Mouse (Mus musculus) lung, adult 18-20 months (tissue): ENCODE data around the gene Cd55b.
A peak's percentile ranks its signal among the peaks of the same experiment; 100 is the strongest.
"Not testable (repeated sequence)": the region's sequence is repeated elsewhere in the genome, so short reads cannot be mapped to it uniquely, and the experiment has no call there.

Experiments used
- DNase-seq, 2 experiments: peaks; one replicate each; pipeline ENCODE4 v3.0.0; 2022; ENCODE audit warnings: mixed read lengths in 2 of 2

Cd55b gene

GRCm38 (mm10) chr1:130422664-130423111 is at the start of gene Cd55b:
TSS of gene Cd55b (minus strand) at chr1:130423009.
- peak; percentile 52 to 67 for DNase-seq

DNA sequence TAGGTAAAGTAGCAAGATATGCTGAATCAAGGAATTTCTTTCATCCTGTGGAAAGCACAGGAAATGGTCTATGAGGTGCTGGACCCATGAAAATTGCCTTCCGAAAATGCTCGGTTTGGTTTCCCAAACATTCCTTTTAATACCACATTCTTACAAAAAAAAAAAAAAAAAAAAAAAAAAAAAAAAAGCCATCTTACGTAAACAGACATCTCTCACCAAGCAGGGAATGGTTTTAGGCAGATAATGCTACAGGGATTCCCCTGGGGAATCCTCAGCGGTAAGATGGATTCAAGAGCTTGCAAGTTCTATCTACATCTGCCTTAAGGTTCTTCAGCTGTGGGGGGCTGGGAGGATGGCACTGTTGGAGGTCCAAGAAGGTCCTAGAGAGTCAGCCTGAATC is 47.3 kb upstream of the Cd55b start:
- no peak for DNase-seq

DNA sequence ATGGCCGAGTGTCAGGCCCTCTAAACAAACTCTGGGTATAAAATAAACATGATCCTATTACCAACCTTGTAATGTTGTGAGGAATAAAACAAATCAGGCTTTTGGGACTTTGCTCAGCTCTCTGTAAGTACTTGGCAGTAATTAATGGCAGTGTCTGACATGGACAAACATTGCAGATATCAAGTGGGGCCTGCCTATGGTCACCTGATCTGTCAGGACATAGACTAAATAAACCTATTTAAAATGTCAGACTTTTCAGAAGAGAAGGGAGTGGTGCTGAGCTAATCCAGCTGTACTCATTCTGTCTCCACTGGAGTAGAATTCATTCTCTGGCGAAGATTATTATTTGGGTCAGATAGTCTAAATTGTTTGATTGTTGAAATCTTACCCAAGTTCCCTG is 44.6 kb upstream of the Cd55b start:
- no peak for DNase-seq

- peak in 1 of 2 experiments; percentile 36 for DNase-seq
Measured at GRCm38 (mm10) chr1:130464173-130464572, 41.4 kb upstream of the Cd55b start.

GRCm38 (mm10) chr1:130462867-130463266 is 40.1 kb upstream of the Cd55b start:
- no peak for DNase-seq

GRCm38 (mm10) chr1:130462084-130462861 is 39.5 kb upstream of the Cd55b start, which contains the start of gene Cd55:
TSS of gene Cd55 (minus strand) at chr1:130462744.
- peak; percentile 88 to 89 for DNase-seq

- peak; percentile 20 to 51 for DNase-seq
Measured at GRCm38 (mm10) chr1:130455111-130455510, 32.3 kb upstream of the Cd55b start.

DNA sequence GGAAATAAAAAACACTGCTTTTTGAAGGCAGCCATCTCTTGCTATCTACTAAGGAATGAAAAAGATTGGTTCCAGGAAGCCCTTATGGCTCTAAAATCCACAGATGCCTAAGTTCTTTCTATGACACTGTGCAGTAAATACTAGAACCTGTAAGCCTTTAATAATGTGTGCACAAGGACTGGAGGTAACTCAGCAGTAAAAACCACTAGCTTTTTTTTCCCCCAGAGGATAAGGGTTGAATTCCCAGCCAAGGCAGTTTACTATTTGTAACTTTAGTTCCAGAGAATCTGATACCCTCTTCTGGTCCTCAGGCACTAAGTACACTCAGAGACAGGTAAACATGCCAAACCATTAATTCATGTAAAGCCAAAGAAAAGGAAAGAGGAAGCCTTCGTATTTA is 20.1 kb upstream of the Cd55b start:
- DNase-seq: not testable (repeated sequence)

DNA sequence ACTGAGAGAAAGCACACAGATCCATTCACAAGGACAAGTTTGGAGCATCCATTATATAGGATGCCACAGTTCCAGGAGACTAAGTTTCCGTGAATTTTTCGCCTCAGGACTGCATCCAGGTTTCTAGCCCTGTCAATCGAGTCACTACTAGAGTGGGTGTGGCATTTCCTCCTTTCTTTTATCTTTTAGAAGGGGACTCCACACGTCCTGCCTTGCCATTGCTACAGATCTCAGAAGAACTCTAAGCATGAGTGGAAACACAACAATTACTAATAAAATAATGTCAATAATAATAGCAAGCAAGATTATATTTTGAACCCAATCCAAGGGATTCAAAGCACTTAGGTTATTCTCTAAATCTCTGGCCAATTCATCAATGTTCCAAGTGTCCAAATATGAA is 8.1 kb upstream of the Cd55b start:
- DNase-seq: no peak

DNA sequence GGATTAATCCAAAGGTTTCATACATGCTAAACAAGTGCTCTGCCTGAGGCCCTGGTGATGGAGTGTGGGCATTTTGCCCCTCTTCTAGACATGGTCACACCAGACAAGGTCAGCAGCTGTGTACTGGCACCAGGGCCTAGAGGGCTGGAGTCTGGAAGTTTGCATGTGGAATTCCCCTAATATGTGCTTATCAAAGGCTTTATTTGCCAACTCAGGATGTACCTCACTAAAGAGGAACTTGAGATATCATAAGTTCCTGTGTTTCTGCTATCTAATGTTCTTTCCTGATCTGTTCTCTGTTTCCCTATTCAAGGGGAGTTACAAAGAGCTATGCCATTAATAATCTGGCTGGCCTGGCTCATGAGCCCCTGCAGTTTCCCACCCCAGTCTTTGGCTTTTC is 5.9 kb upstream of the Cd55b start:
- DNase-seq: not testable (repeated sequence)

GRCm38 (mm10) chr1:130427175-130427853 is 4.5 kb upstream of the Cd55b start:
- DNase-seq: not testable (repeated sequence)

GRCm38 (mm10) chr1:130422033-130422432 is 776 bp downstream of the Cd55b start:
- DNase-seq: not testable (repeated sequence)

GRCm38 (mm10) chr1:130397109-130397508 is 25.7 kb downstream of the Cd55b start:
- DNase-seq: not testable (repeated sequence)

DNA sequence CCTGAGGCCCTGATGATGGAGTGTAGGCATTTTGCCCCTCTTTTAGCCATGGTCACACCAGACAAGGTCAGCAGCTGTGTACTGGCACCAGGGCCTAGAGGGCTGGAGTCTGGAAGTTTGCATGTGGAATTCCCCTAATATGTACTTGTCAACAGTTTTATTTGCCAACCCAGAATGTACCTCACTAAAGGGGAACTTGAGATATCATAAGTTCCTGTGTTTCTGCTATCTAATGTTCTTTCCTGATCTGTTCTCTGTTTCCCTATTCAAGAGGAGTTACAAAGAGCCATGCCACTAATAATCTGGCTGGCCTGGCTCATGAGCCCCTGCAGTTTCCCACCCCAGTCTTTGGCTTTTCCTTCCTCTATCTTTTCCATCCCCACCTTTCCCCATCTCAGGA is 35.5 kb downstream of the Cd55b start:
- not testable (repeated sequence) for DNase-seq

GRCm38 (mm10) chr1:130377726-130378429 is 44.9 kb downstream of the Cd55b start:
- no peak for DNase-seq

GRCm38 (mm10) chr1:130374173-130374785 is 48.5 kb downstream of the Cd55b start:
- no peak for DNase-seq

- DNase-seq: no peak
Measured at GRCm38 (mm10) chr1:130373398-130374083, 49.3 kb downstream of the Cd55b start.

- DNase-seq: peak; percentile 7 to 39
Measured at GRCm38 (mm10) chr1:130371895-130372528, 50.8 kb downstream of the Cd55b start.

DNA sequence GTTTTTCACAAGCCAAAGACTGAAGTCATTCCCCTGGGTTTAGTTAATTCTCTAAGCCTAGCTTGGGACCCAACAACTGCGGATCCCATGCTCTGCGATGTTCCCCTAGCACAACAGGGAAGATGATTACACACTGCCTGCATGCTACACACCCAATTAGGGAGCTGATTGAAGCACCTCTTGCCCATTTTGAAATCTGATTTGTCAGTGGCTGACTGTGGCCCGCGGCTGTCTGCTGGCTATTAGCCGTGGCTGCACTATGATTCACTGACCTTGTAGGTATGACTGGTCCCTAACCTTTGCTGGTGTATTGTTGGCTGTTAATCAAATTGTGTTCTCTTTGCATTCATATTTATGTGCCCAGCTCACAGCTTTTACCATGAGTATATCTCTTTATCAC is 51.5 kb downstream of the Cd55b start:
- no peak for DNase-seq

DNA sequence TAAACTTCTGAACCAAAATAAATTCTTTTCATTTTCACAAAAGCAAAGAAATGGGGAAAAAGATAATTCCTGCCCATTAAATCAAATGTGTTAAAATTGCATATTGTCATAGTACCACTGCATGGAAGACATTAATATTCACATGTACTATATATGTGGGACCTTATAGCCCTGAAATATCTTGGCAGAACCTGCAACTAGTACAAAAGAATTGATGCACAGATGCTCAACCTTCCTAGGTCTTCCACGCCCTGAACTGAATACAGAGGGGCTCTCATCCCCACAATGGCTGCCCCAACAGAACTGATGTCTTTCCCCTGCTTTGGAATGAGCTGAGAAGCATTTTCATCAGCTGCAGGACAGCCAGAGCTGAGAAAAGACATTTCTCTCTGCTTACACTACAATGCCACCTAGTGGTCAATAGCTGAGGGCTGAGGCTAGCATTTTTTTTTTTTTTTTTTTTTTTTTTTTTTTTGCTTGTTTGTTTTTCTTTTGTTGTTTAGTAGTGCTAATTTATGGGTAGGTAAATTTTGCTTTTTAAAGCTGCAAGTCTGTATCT is 72.7 kb downstream of the Cd55b start:
- no peak for DNase-seq

- no peak for DNase-seq
Measured at GRCm38 (mm10) chr1:130342429-130342828, 80.4 kb downstream of the Cd55b start.
